Mouse (Mus musculus): ENCODE results near the gene Gm17349. TPM values are rescaled to one million over a fixed set of nuclear protein-coding genes. Genes with fewer than 3 reads are reported as not detected.
"Not testable (repeated sequence)": the region's sequence is repeated elsewhere in the genome, so short reads cannot be mapped to it uniquely, and the experiment has no call there.

Gm17349 gene
- polyA plus RNA-seq, 1 experiment, result not detected

DNA sequence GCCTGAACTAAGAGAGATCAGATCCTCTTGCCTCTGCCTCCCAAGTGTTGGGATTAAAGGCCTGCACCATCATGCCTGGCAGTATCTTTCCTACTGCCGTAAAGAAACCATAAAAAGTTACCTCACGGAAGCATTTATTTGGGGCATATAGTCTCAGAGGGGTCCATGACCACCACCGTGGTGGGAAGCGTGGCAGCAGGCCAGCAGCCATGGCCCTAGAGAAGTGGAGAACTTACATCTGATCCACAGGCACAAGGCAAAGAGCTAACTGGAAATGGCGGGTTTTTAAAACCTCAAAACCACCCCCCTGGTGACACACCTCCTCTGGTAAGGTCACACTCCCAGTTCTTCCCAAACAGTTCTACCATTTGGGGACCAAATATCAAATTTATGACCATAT lies 22.9 kb upstream of the Gm17349 start:
- Histone ChIP-seq H3K27ac (ENCODE audit: insufficient read depth, low read depth, low read length) (no peak overlapping the region), H3K4me3 (ENCODE audit: insufficient read depth, low read depth, low read length) (no peak overlapping the region), H3K4me1 (ENCODE audit: control insufficient read depth, insufficient read depth, low read length) (peaks cover 17% of the 10 kb centered on the region)
- no peak for TF ChIP-seq CTCF (IDR thresholded peaks at IDR 0.05; ENCODE audit: insufficient read depth, low read depth, low read length)
- 93% methylated on average over 5 of the region's 5 CpGs for WGBS

DNA sequence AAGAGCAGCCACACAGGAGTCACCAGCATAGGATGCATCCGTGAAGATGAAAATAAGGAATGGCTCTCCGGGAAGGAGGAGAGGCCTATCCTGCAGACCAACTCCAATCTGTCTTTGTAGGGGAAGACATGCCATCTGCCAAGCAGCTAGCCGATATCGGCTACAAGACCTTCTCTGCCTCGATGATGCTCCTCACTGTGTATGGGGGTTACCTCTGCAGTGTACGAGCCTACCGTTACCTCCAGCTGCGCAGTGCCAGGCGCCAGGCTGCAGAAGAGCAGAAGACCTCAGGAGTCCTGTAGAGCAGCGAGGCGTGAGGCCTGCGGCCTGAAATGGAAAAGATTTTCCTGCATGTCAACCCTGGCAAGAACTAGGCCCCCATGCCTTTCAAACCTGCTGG lies 22.2 kb upstream of the Gm17349 start:
- Histone ChIP-seq H3K27ac (ENCODE audit: insufficient read depth, low read depth, low read length) (no peak overlapping the region), H3K4me1 (ENCODE audit: control insufficient read depth, insufficient read depth, low read length) (peaks cover 22% of the 10 kb centered on the region), H3K4me3 (ENCODE audit: insufficient read depth, low read depth, low read length) (no peak overlapping the region)
- no peak for TF ChIP-seq POLR2A (IDR thresholded peaks at IDR 0.05; ENCODE audit: insufficient read depth, low read depth, low read length)
- TF ChIP-seq CTCF (IDR thresholded peaks at IDR 0.05; ENCODE audit: insufficient read depth, low read depth, low read length), result no peak
- 96% methylated on average over 12 of the region's 12 CpGs for whole genome bisulfite sequencing

GRCm38 (mm10) chr15:99727039-99727438 lies 21.7 kb upstream of the Gm17349 start:
- not testable (repeated sequence) for H3K27ac ChIP-seq (ENCODE audit: insufficient read depth, low read depth, low read length); H3K4me3 ChIP-seq (ENCODE audit: insufficient read depth, low read depth, low read length)
- WGBS, result 96% methylated on average over 4 of the region's 5 CpGs
- peaks cover 27% of the 10 kb centered on the region for H3K4me1 ChIP-seq (ENCODE audit: control insufficient read depth, insufficient read depth, low read length)

GRCm38 (mm10) chr15:99726549-99726948 lies 21.3 kb upstream of the Gm17349 start:
- H3K4me3 ChIP-seq (ENCODE audit: insufficient read depth, low read depth, low read length), result no peak overlapping the region
- H3K27ac ChIP-seq (ENCODE audit: insufficient read depth, low read depth, low read length), result no peak overlapping the region
- H3K4me1 ChIP-seq (ENCODE audit: control insufficient read depth, insufficient read depth, low read length), result peaks cover 32% of the 10 kb centered on the region
- TF ChIP-seq POLR2A (IDR thresholded peaks at IDR 0.05; ENCODE audit: insufficient read depth, low read depth, low read length) (no peak), CTCF (IDR thresholded peaks at IDR 0.05; ENCODE audit: insufficient read depth, low read depth, low read length) (no peak)
- WGBS, result 57% methylated on average over 2 of the region's 2 CpGs

- Histone ChIP-seq H3K27ac (ENCODE audit: insufficient read depth, low read depth, low read length) (peak within 1 kb of the TSS; percentile 98), H3K4me1 (ENCODE audit: control insufficient read depth, insufficient read depth, low read length) (peaks cover 33% of the 10 kb centered on the region), H3K4me3 (ENCODE audit: insufficient read depth, low read depth, low read length) (peak within 1 kb of the TSS; percentile 94)
- 1% methylated on average over 68 of the region's 68 CpGs for WGBS
- TF ChIP-seq CTCF (IDR thresholded peaks at IDR 0.05; ENCODE audit: insufficient read depth, low read depth, low read length) (peak; percentile 90), POLR2A (IDR thresholded peaks at IDR 0.05; ENCODE audit: insufficient read depth, low read depth, low read length) (peak; percentile 65)
Measured at GRCm38 (mm10) chr15:99725341-99726155, 20.3 kb upstream of the Gm17349 start, which contains the start of gene Cox14. Gene Cox14, plus strand, starts transcription at chr15:99725618.

DNA sequence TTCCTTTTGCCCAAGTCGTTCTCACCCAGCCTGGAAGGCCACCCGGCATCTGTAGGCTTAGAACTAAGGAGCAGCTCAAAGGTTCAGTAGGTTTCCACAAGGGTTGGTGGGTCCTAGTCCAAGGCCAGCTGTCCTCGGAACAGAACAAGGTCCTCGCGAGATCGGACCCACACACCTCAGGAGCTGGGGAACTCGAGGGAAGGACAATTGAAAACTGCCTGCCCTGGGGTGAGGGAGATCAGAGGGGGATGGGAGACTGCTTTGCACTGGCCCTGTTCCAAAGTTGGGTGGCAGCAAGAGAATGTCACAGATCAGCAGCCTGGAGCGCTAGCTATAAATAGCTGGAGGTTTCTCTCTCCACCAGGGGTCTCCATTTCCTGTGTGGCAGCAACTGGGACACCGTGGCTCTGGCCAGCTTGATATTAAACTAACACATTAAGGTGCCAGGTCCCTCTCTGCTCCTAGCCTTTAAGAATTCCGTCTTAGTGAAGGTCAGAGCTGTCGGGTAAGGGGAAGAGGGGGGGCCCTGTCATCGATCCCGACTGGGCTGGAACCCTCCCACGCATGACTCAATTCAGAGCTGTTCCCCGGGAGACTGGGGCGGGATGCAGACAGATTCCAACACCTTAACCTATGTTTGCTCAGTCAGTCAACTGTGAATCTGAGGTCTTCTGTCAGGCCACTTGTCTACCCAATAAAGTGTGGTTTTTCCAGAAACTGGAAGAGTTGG lies 19.2 kb upstream of the Gm17349 start:
- Histone ChIP-seq H3K27ac (ENCODE audit: insufficient read depth, low read depth, low read length) (peak overlapping the region; percentile 98), H3K4me1 (ENCODE audit: control insufficient read depth, insufficient read depth, low read length) (peaks cover 41% of the 10 kb centered on the region), H3K4me3 (ENCODE audit: insufficient read depth, low read depth, low read length) (peak overlapping the region; percentile 54)
- peak; percentile 25; the same call in 1 of the 2 replicates for TF ChIP-seq CTCF (IDR thresholded peaks at IDR 0.05; ENCODE audit: insufficient read depth, low read depth, low read length)
- no peak for TF ChIP-seq POLR2A (IDR thresholded peaks at IDR 0.05; ENCODE audit: insufficient read depth, low read depth, low read length)
- WGBS, result 7% methylated on average over 16 of the region's 16 CpGs

DNA sequence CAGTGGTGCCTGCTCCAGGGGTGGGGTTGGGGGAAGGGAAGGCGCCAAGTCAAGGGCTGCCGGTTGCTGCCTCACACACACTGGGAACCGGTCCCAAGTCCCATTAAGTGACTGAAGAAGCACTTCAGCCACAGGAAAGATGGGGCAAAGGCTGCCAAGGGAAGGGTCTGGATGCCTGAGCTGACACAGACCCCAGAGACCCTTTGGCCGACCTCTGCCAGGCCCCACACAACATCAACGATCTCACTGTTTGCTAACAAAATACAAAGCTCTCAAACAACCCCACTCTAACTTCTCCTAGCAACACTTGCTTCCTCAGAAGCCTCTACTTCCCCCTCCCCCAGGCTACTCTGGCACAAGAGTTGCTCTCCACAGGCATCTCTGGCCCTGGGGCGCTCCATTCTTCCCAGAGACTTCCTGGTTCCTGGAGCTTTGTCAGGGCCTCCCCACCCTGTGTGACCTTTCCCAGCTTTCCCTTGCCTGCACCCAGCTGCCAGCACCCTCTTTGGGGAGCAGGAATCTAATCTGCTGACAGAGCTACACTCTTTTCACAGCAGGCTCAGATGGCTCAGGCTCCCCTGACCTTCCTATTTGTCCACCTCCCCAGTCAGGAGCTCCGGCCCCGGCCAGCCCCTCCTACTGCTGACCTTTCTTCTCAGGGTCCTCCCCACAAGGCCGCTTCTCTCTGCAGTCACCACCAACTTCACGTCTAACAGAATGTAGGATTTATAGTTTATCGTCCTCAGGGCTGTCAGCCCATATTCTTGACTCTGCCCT lies 18.4 kb upstream of the Gm17349 start:
- Histone ChIP-seq H3K4me1 (ENCODE audit: control insufficient read depth, insufficient read depth, low read length) (peaks cover 44% of the 10 kb centered on the region), H3K4me3 (ENCODE audit: insufficient read depth, low read depth, low read length) (no peak overlapping the region), H3K27ac (ENCODE audit: insufficient read depth, low read depth, low read length) (peak overlapping the region; percentile 98)
- TF ChIP-seq POLR2A (IDR thresholded peaks at IDR 0.05; ENCODE audit: insufficient read depth, low read depth, low read length), result no peak
- no peak for TF ChIP-seq CTCF (IDR thresholded peaks at IDR 0.05; ENCODE audit: insufficient read depth, low read depth, low read length)
- WGBS, result 12% methylated on average over 11 of the region's 11 CpGs

GRCm38 (mm10) chr15:99723120-99723514 lies 17.8 kb upstream of the Gm17349 start:
- H3K4me1 ChIP-seq (ENCODE audit: control insufficient read depth, insufficient read depth, low read length), result peaks cover 50% of the 10 kb centered on the region
- peak overlapping the region; percentile 98 for H3K27ac ChIP-seq (ENCODE audit: insufficient read depth, low read depth, low read length)
- 51% methylated on average over 10 of the region's 10 CpGs for WGBS
- TF ChIP-seq CTCF (IDR thresholded peaks at IDR 0.05; ENCODE audit: insufficient read depth, low read depth, low read length) (no peak), POLR2A (IDR thresholded peaks at IDR 0.05; ENCODE audit: insufficient read depth, low read depth, low read length) (no peak)
- H3K4me3 ChIP-seq (ENCODE audit: insufficient read depth, low read depth, low read length), result no peak overlapping the region
